In genomic region chr5:76853549-76853948, GRCm38 (mm10) we compare ENCODE assay signal across 7 mouse cellular contexts. TPM values are rescaled to one million over a fixed set of nuclear protein-coding genes. Genes with fewer than 3 reads are reported as not detected.
DNase-seq lines count a peak whose midpoint lies in the region; ATAC-seq and TF ChIP-seq lines count a peak whose summit lies in the region.

No protein-coding gene starts in this region.

- no peak overlapping the region for H3K4me2 ChIP-seq in intestine, postnatal 0 days (replicated peaks; ENCODE audit: low read depth)
- H3K4me2 ChIP-seq in midbrain, embryonic 11.5 days, result no peak overlapping the region

- H3K9me3 ChIP-seq in intestine, postnatal 0 days (ENCODE audit: control insufficient read depth), result no peaks in the 10 kb centered on the region
- H3K9me3 ChIP-seq in midbrain, embryonic 11.5 days (ENCODE audit: control insufficient read depth, low read length), result no peaks in the 10 kb centered on the region

- no peak overlapping the region for H3K4me3 ChIP-seq in intestine, postnatal 0 days (ENCODE audit: low read depth, low read length)
- H3K4me3 ChIP-seq in midbrain, embryonic 11.5 days (ENCODE audit: low read depth, low read length), result no peak overlapping the region

- H3K27me3 ChIP-seq in intestine, postnatal 0 days (replicated peaks; ENCODE audit: control insufficient read depth, insufficient read depth, low read length), result no peaks in the 10 kb centered on the region
- peaks cover 34% of the 10 kb centered on the region for H3K27me3 ChIP-seq in midbrain, embryonic 11.5 days (ENCODE audit: control insufficient read depth, insufficient read depth, low read length)

- no peak overlapping the region for H3K27ac ChIP-seq in intestine, postnatal 0 days (ENCODE audit: low read depth, low read length)
- no peak overlapping the region for H3K27ac ChIP-seq in midbrain, embryonic 11.5 days (ENCODE audit: low read depth, low read length)

- peaks cover 26% of the 10 kb centered on the region for H3K36me3 ChIP-seq in intestine, postnatal 0 days (ENCODE audit: control insufficient read depth, insufficient read depth)
- peaks cover 11% of the 10 kb centered on the region for H3K36me3 ChIP-seq in midbrain, embryonic 11.5 days (ENCODE audit: control insufficient read depth, insufficient read depth, low read length)

- H3K9ac ChIP-seq in intestine, postnatal 0 days (ENCODE audit: low read depth, low read length), result no peak overlapping the region
- H3K9ac ChIP-seq in midbrain, embryonic 11.5 days (ENCODE audit: low read length), result no peak overlapping the region

- intact Hi-C loops in left cerebral cortex, postnatal 36 days (cut with DNase I), result loop anchor here (2.0 kb wide), 1 partner anchor 261 kb away; no protein-coding TSS in a partner anchor

- no peaks in the 10 kb centered on the region for H3K4me1 ChIP-seq in intestine, postnatal 0 days (replicated peaks; ENCODE audit: control insufficient read depth, insufficient read depth, low read length)
- H3K4me1 ChIP-seq in midbrain, embryonic 11.5 days (ENCODE audit: control insufficient read depth, insufficient read depth, low read length), result peaks cover 15% of the 10 kb centered on the region

- ATAC-seq in intestine, postnatal 0 days, result peak; percentile 67
- ATAC-seq in midbrain, embryonic 11.5 days (ENCODE audit: low FRiP score), result peak; percentile 88

- 18% methylated on average over 10 of the region's 10 CpGs for WGBS in intestine, postnatal 0 days
- 15% methylated on average over 10 of the region's 10 CpGs for WGBS in midbrain, embryonic 11.5 days

- peak; percentile 97 for TF ChIP-seq CTCF in intestine, postnatal 0 days (IDR thresholded peaks at IDR 0.05; ENCODE audit: low read depth)

- DNase-seq in adrenal gland, adult 2 months, result peak; percentile 80
- DNase-seq in embryo, embryonic 10 days (ENCODE audit: low spot score), result peak; percentile 89
- peak; percentile 82 for DNase-seq in gastrocnemius, postnatal 10 days
- peak; percentile 64 to 75 for DNase-seq in left cerebral cortex, postnatal 36 days (ENCODE audit: low spot score in 2 of 2)
- DNase-seq in midbrain, embryonic 11.5 days (ENCODE audit: low spot score, missing footprints), result peak; percentile 99
- DNase-seq in right cerebral cortex, postnatal 4 days, result peak; percentile 90

RNA-seq across cellular contexts. Expression of gene Aasdh, which starts 51.8 kb away (rescaled TPM):
- total RNA-seq in adrenal gland, adult 2 months (2021), result 10 to 100 TPM; 15.4 to 16.2 TPM
- 4.6 and 6.1 TPM in 2 replicates for polyA plus RNA-seq in adrenal gland, adult 2 months (2012; rRNA removed)
- total RNA-seq in gastrocnemius, postnatal 10 days (2021), result 10 to 100 TPM; 10.6 to 12.2 TPM
- polyA plus RNA-seq in intestine, postnatal 0 days (2015; fragmentation: Nextera tagmentation; extraction: Ambion mirVana), result 4.1 and 7.5 TPM in 2 replicates
- total RNA-seq in left cerebral cortex, postnatal 36 days (2021), result 10 to 100 TPM; 22.8 to 25.0 TPM
- polyA plus RNA-seq in midbrain, embryonic 11.5 days (2014; fragmentation: Nextera tagmentation; extraction: Ambion mirVana), result 15.6 and 17.3 TPM in 2 replicates
